Mouse (Mus musculus) heart, embryonic 16.5 days (tissue): ENCODE data around the gene Dkk1. TPM values are rescaled to one million over a fixed set of nuclear protein-coding genes. Genes with fewer than 3 reads are reported as not detected.
"Not testable (repeated sequence)": the region's sequence is repeated elsewhere in the genome, so short reads cannot be mapped to it uniquely, and the experiment has no call there.

Experiments
- ATAC-seq: fragments of 200-750 bp; cut with Nextera tagmentation; replicated peaks from 2 replicates; pipeline ENCODE4 v1.8.0; 2017; ENCODE audit warnings: moderate number of reproducible peaks; ENCODE audit not compliant: insufficient read depth, low FRiP score; ENCODE audit errors: extremely low read depth
- H3K27ac ChIP-seq: fragments of 300-500 bp; sonication (generic); 2 replicates; pipeline ENCODE4 v1.5.1; 2014; ENCODE audit warnings: mild to moderate bottlenecking, low read length, control low read depth, moderate library complexity
- H3K27me3 ChIP-seq: fragments of 300-500 bp; sonication (generic); 2 replicates; pipeline ENCODE4 v1.6.1; 2014; ENCODE audit warnings: low read length, mixed read lengths; ENCODE audit not compliant: control insufficient read depth, insufficient read depth
- H3K36me3 ChIP-seq: fragments of 300-500 bp; sonication (generic); 2 replicates; pipeline ENCODE4 v1.6.1; 2014; ENCODE audit not compliant: control insufficient read depth, insufficient read depth
- H3K4me1 ChIP-seq: fragments of 300-500 bp; sonication (generic); 2 replicates; pipeline ENCODE4 v1.6.1; 2014; ENCODE audit warnings: low read length, mixed read lengths; ENCODE audit not compliant: control insufficient read depth, insufficient read depth
- H3K4me2 ChIP-seq: fragments of 300-500 bp; sonication (generic); 2 replicates; pipeline ENCODE4 v1.6.1; 2014; ENCODE audit warnings: low read depth, mild to moderate bottlenecking, control low read depth, low read length
- H3K4me3 ChIP-seq: fragments of 300-500 bp; sonication (generic); 2 replicates; pipeline ENCODE4 v1.5.1; 2014; ENCODE audit warnings: mild to moderate bottlenecking, control low read depth, low read length
- H3K9ac ChIP-seq: fragments of 300-500 bp; sonication (generic); 2 replicates; pipeline ENCODE4 v1.6.1; 2014; ENCODE audit warnings: low read length, control low read depth
- H3K9me3 ChIP-seq: fragments of 300-500 bp; sonication (generic); replicated peaks from 2 replicates; pipeline ENCODE4 v1.6.1; 2016; ENCODE audit warnings: low read length; ENCODE audit not compliant: control insufficient read depth
- WGBS: fragments of 180-500 bp; shearing (Covaris S2); extraction: QIAGEN DNeasy Blood & Tissue Kit; methylation state at CpG from one replicate; pipeline ENCODE4 v1.1.7; 2014; 5-methylcytosine and 5-hydroxymethylcytosine counted together
- polyA plus RNA-seq: library from polyadenylated mRNA; unstranded; fragments of >200 nt; fragmentation: Nextera tagmentation; extraction: Ambion mirVana; gene quantifications from 2 replicates; pipeline ENCODE4 v1.2.1, GENCODE M21; 2015

Dkk1 gene
- polyA plus RNA-seq, 1 experiment from 2014 or later = 0.11 TPM

DNA sequence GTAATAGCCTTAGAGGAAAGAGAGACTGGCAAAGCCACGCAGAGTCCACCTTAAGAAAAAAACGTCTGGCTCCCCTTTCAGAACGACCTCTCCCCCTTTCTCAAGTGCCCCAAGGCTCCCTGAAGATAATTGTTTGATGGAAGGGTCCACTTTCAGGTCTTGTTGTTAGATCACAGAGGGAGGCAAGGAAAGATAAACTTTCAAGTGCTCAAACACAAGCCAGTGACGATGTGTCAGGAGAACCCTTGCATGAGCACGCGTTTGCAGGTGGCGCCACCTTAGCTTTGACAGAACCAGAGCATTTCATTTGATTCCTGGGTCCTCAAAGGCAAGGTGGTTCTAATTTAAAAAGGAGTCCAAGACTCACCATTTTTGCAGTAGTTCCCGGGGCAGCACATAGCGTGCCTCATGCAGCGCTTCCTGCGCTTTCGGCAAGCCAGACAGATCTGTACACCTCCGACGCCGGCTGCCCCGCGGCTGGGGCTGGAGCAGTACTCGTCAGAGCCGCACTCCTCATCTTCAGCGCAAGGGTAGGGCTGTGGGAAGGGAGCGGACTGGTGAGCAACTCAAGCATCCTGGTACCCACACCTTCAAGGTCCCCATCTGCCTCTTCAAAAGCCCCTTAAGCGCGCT is 938 bp downstream of the Dkk1 start:
- no peak for ATAC-seq
- peak overlapping the region; percentile 44 for H3K4me3 ChIP-seq
- H3K27me3 ChIP-seq = peaks cover 42% of the 10 kb centered on the region
- H3K27ac ChIP-seq = no peak overlapping the region
- H3K9ac ChIP-seq = no peak overlapping the region
- H3K36me3 ChIP-seq = no peaks in the 10 kb centered on the region
- H3K4me1 ChIP-seq = peaks cover 12% of the 10 kb centered on the region
- 2% methylated on average over 23 of the region's 23 CpGs for WGBS
- H3K4me2 ChIP-seq = peak overlapping the region; percentile 71
- no peaks in the 10 kb centered on the region for H3K9me3 ChIP-seq

DNA sequence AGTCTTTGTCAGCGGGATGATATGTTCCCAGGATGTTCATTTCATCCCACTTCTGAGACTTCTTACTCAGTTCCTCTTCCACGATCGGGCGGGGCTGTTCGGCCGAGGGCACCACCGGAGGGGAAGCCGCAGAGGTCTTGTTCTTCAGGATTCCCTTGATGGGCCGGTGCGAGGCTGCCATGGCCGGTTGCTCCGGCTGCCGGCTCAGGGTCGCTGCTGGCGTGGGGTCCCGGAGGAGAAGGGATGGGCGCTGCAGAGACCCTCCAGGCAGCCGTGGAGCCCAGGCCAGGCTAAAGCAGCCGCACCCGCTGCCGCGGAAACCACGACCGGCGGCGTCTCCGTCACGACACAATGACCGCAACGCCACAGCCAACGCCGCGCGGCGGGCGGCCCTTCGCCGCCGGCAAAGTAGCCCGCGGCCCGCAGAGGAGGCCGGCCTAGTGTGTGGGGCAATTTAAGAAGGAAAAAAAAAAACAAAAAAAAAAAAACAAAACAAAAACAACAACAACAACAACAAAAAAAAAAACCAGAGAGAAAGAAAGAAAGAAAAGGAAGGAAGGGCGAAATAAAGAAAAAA is 10.0 kb downstream of the Dkk1 start:
- H3K4me2 ChIP-seq = peak overlapping the region; percentile 67
- H3K4me3 ChIP-seq = peak overlapping the region; percentile 55
- H3K27me3 ChIP-seq, H3K36me3 ChIP-seq, H3K9me3 ChIP-seq, ATAC-seq, H3K27ac ChIP-seq, H3K4me1 ChIP-seq: not testable (repeated sequence)
- WGBS = 2% methylated on average over 42 of the region's 44 CpGs
- peak overlapping the region; percentile 60; the same call in 1 of the 2 replicates for H3K9ac ChIP-seq

DNA sequence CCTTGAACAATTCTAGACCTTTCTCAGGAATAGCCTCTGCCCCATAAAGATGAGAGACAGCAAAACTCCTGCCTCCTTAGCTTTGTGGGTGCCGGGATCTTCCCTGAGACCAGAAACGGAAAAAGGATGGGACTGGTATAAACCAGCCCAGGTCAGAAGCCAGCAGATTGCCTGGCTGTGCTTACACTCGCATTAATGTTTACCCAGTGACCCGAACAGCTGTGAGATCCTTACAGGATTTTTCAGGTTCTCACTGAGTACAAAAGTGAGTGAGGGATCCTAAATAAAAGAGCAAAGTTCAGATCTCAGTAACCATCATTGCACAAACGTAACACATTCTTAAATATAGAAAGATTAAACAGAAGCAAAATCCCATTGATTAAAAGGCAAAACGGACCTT is 32.7 kb downstream of the Dkk1 start:
- H3K4me1 ChIP-seq = no peaks in the 10 kb centered on the region
- no peaks in the 10 kb centered on the region for H3K36me3 ChIP-seq
- no peaks in the 10 kb centered on the region for H3K27me3 ChIP-seq
- no peak overlapping the region for H3K4me3 ChIP-seq
- WGBS = 54% methylated on average over 6 of the region's 6 CpGs
- no peak overlapping the region for H3K4me2 ChIP-seq
- no peak overlapping the region for H3K27ac ChIP-seq
- no peak for ATAC-seq
- no peak overlapping the region for H3K9ac ChIP-seq
- H3K9me3 ChIP-seq = no peaks in the 10 kb centered on the region

DNA sequence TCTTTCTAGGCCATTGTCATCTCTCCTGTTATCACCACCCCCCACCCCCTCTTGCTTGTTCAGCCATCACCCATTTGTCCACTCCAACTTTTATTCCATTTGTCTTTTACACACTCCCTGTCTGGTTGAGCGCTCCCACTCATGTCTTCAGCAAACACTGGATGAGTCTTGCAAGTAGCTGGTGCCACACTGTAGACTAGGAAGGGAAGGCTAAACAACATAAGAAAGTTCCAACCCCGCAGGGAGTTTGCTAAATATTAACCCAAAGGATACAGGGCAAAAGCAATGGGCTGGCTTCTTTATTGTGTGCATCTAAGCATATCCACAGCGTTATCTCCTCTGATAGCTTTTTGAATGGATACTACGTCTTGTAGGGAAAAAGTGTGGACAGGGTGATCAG is 39.0 kb downstream of the Dkk1 start:
- Histone ChIP-seq H3K9me3 (no peaks in the 10 kb centered on the region), H3K4me1 (no peaks in the 10 kb centered on the region), H3K27ac (no peak overlapping the region), H3K9ac (no peak overlapping the region), H3K4me3 (no peak overlapping the region), H3K36me3 (no peaks in the 10 kb centered on the region), H3K4me2 (no peak overlapping the region), H3K27me3 (no peaks in the 10 kb centered on the region)
- 76% methylated on average over 4 of the region's 4 CpGs for WGBS
- no peak for ATAC-seq

DNA sequence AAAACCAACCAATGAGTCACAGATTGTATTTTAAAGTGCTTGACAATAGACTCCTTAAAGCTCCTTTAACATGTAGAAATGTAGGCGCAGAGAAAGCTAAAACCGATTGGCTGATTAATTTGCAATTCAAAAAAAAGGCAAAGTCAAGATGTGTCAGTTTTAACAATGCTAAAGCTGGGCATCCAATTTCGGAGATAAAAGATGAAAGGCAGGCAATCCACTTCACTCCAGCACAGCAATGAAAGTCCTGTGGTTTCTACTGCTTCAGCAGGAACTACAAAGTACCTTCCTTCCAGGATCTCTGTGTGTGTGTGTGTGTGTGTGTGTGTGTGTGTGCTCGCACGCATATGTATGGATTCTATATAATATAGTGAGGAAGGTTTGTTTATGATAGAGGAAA is 44.0 kb downstream of the Dkk1 start:
- Histone ChIP-seq H3K4me3 (no peak overlapping the region), H3K9me3 (no peaks in the 10 kb centered on the region), H3K4me1 (no peaks in the 10 kb centered on the region), H3K27me3 (no peaks in the 10 kb centered on the region), H3K9ac (no peak overlapping the region), H3K27ac (no peak overlapping the region), H3K4me2 (no peak overlapping the region), H3K36me3 (no peaks in the 10 kb centered on the region)
- ATAC-seq = no peak
- 48% methylated on average over 5 of the region's 5 CpGs for WGBS
